Mouse (Mus musculus): ENCODE measurements around the gene Timm13.

DNA sequence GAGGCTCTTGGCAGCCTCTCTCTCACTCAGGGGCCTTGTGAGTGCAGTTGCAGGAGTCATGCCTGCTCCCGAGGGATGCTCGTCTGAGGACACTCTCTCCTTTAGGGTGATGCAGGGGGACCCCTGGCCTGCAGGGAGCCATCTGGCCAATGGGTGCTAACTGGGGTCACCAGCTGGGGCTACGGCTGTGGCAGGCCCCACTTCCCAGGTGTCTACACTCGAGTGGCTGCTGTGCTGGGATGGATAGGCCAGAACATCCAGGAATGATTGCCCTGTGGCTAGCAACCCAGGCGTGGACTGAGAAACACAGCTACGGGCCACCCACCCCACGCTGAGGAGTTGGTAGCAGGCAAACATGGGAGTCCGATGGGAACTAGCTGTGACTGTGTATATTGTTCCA is 1.7 kb downstream of the Timm13 start:
- TF ChIP-seq CTCF (IDR thresholded peaks at IDR 0.05; ENCODE audit: low read depth, low read length) (no peak), POLR2A (IDR thresholded peaks at IDR 0.05; ENCODE audit: insufficient read depth, low read length) (no peak)

All from ES-Bruce4 (cell line).